Mouse (Mus musculus): ENCODE measurements at regions not wholly inside any gene's neighbourhood (a gene's known extent, or its start where the extent isn't known, plus 50 kb on each side); places are given as distances from the start of the nearest gene placed in this dataset.

DNA sequence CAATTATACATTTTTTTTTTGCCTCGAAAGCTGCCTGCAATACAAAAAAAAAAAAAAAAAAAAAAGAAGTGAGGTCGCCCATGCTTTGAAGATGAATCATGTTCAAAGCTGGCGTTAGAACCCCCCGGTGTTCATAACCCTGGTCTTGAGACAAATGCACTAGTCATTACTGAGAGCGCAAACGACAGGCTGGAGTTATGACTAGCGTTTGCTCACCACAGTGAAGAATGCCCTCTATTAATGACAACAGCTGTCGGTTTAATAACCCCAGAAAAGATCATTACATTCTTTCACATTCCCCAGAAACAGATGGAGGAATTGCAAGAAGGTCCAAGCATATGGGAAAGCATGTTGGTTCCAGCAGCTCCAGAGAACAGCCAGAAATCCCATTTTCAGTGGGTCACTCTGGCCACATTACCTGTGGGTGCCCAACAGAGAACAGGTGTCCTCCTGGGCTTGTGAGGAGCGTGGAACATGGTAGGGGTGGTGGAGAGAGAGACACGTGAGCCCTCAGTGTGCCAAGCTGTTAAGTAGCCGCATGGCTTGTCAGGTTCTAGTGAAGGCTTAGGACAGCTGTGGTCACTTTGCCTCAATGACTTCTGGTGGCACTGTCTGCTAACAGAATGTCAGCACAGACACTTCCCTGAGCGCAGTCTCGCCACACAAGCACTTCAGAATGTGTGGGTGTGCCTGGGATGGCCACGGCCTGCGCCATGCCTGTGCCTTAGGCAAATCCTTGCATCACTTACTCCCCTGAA is 60.4 kb downstream of the Aipl1 start:
- ATAC-seq, result no peak
- 72% methylated on average over 15 of the region's 15 CpGs for WGBS

DNA sequence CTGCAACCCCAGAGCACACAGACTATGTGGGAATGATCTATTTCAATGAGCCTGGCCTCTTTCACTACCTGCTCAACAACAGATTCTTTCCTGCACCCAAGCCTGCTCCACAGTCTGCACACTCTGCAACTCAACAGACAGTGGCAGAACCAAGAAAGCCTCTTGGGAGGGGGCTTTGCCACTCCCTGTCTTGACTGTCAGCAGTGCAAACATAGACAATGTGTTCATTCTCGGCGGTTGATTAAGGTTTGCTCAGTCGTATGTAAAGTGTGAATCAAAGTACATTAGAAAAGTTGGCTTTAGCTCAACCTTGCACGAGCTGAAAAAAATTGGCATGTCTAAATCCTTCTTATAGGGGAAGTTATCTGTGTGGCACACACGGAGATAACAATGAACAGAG is 66.0 kb downstream of the Aipl1 start:
- Histone ChIP-seq H3K9ac (no peak overlapping the region), H3K27ac (no peak overlapping the region), H3K4me1 (peaks cover 2% of the 10 kb centered on the region), H3K9me3 (replicated peaks) (no peaks in the 10 kb centered on the region), H3K27me3 (no peaks in the 10 kb centered on the region), H3K4me3 (no peak overlapping the region), H3K36me3 (ENCODE audit: poor library complexity, severe bottlenecking) (no peaks in the 10 kb centered on the region), H3K4me2 (no peak overlapping the region)
- 73% methylated on average over 5 of the region's 5 CpGs for WGBS
- ATAC-seq, result no peak

More for the DNA sequence above, 60.4 kb downstream of the Aipl1 start:
- H3K4me3 ChIP-seq, result no peak overlapping the region
- H3K4me2 ChIP-seq, result no peak overlapping the region
- no peak overlapping the region for H3K27ac ChIP-seq
- H3K9me3 ChIP-seq (replicated peaks), result no peaks in the 10 kb centered on the region
- no peaks in the 10 kb centered on the region for H3K36me3 ChIP-seq (ENCODE audit: poor library complexity, severe bottlenecking)
- peaks cover 3% of the 10 kb centered on the region; the same call in 1 of the 2 replicates for H3K4me1 ChIP-seq
- no peaks in the 10 kb centered on the region for H3K27me3 ChIP-seq
- H3K9ac ChIP-seq, result no peak overlapping the region

GRCm38 (mm10) chr11:71962306-71962705 is 75.0 kb downstream of the Aipl1 start:
- Histone ChIP-seq H3K9ac (no peak overlapping the region), H3K36me3 (ENCODE audit: poor library complexity, severe bottlenecking) (no peaks in the 10 kb centered on the region), H3K27ac (no peak overlapping the region), H3K27me3 (no peaks in the 10 kb centered on the region), H3K4me3 (no peak overlapping the region), H3K4me2 (no peak overlapping the region), H3K9me3 (replicated peaks) (no peaks in the 10 kb centered on the region), H3K4me1 (no peaks in the 10 kb centered on the region; the same call in 1 of the 2 replicates)
- 92% methylated on average over 3 of the region's 3 CpGs for WGBS
- ATAC-seq, result no peak

DNA sequence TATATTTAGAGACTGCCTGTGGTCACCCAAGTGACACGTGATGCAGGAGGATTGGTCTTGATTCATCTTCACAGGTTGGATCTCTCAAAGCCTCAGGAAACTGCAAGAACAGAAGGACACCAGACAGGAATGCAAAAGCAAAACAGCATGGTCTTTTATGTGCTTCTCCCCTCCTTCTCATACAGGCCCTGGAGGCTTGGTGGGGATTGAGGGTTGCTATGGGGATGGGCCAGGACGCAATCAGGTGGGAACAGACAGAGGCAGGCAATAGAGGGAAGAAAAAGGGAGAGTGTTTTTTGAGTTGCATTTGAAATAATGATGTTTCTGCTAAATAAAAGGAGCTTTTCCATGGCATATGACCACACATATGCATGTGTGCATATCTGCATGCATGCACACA is 84.8 kb downstream of the Aipl1 start:
- ATAC-seq, result no peak
- no peak overlapping the region for H3K4me2 ChIP-seq
- H3K27me3 ChIP-seq, result no peaks in the 10 kb centered on the region
- 68% methylated on average over 2 of the region's 2 CpGs for WGBS
- H3K4me3 ChIP-seq, result no peak overlapping the region
- no peak overlapping the region for H3K9ac ChIP-seq
- H3K27ac ChIP-seq, result no peak overlapping the region
- H3K9me3 ChIP-seq (replicated peaks), result no peaks in the 10 kb centered on the region
- no peaks in the 10 kb centered on the region for H3K36me3 ChIP-seq (ENCODE audit: poor library complexity, severe bottlenecking)
- H3K4me1 ChIP-seq, result no peaks in the 10 kb centered on the region

GRCm38 (mm10) chr11:71947161-71947560 is 90.1 kb downstream of the Aipl1 start:
- H3K27ac ChIP-seq, result no peak overlapping the region
- no peak for ATAC-seq
- H3K36me3 ChIP-seq (ENCODE audit: poor library complexity, severe bottlenecking), result no peaks in the 10 kb centered on the region
- H3K4me2 ChIP-seq, result no peak overlapping the region
- H3K27me3 ChIP-seq, result no peaks in the 10 kb centered on the region
- H3K4me1 ChIP-seq, result peaks cover 17% of the 10 kb centered on the region; the same call in 1 of the 2 replicates
- no peak overlapping the region for H3K9ac ChIP-seq
- H3K4me3 ChIP-seq, result no peak overlapping the region
- 46% methylated on average over 5 of the region's 5 CpGs for WGBS
- no peaks in the 10 kb centered on the region for H3K9me3 ChIP-seq (replicated peaks)

DNA sequence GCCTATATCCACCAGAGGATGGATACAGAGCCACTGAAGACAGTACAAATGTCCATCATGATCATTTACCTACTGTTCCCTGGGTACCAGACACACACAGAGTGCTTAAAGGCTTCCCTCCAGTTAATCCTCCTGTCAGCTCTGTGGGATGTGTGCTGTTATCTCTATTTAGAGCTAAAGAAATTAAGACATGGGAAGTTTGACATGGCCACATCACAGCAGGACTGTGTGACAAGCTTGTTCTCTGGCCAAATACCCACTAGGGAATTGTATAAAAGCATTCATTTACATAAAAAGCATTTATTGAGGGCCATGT is 92.3 kb downstream of the Aipl1 start:
- Histone ChIP-seq H3K9ac (no peak overlapping the region), H3K27ac (no peak overlapping the region), H3K27me3 (no peaks in the 10 kb centered on the region), H3K4me2 (no peak overlapping the region), H3K9me3 (replicated peaks) (no peaks in the 10 kb centered on the region), H3K4me1 (peaks cover 17% of the 10 kb centered on the region; the same call in 1 of the 2 replicates), H3K36me3 (ENCODE audit: poor library complexity, severe bottlenecking) (no peaks in the 10 kb centered on the region), H3K4me3 (no peak overlapping the region)
- ATAC-seq, result no peak

GRCm38 (mm10) chr11:71944398-71945097 is 92.8 kb downstream of the Aipl1 start:
- WGBS, result 41% methylated on average over 9 of the region's 9 CpGs
- Histone ChIP-seq H3K27ac (no peak overlapping the region), H3K4me3 (no peak overlapping the region), H3K4me1 (peaks cover 17% of the 10 kb centered on the region; the same call in 1 of the 2 replicates), H3K9ac (no peak overlapping the region), H3K4me2 (no peak overlapping the region), H3K36me3 (ENCODE audit: poor library complexity, severe bottlenecking) (no peaks in the 10 kb centered on the region), H3K27me3 (no peaks in the 10 kb centered on the region), H3K9me3 (replicated peaks) (no peaks in the 10 kb centered on the region)
- peak; percentile 51; the same call in 1 of the 2 replicates for ATAC-seq

DNA sequence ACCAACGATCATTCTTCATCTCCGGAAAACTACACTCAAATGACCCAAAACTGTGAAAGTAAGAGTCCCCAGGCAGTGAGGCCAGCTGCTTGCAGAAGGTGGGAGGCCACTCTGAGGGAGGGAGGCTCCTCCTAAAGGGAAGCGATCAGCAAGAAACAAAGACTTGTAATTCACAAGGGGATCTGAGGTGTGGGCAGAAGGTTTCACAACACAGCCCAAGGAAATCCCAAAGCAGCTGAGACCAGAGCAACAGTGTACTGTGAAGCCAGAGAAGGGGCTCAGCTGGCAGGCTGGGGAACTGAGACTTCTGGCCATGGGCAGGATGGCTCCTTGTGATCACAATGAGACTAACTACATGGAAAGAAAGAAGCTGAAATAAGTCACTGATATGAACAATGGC is 93.8 kb downstream of the Aipl1 start:
- Histone ChIP-seq H3K4me1 (peaks cover 17% of the 10 kb centered on the region; the same call in 1 of the 2 replicates), H3K27me3 (no peaks in the 10 kb centered on the region), H3K36me3 (ENCODE audit: poor library complexity, severe bottlenecking) (no peaks in the 10 kb centered on the region), H3K27ac (no peak overlapping the region), H3K4me3 (no peak overlapping the region), H3K4me2 (no peak overlapping the region), H3K9me3 (replicated peaks) (no peaks in the 10 kb centered on the region), H3K9ac (no peak overlapping the region)
- whole genome bisulfite sequencing, result 36% methylated on average over 3 of the region's 3 CpGs
- ATAC-seq, result 0 out of 2 replicates have a peak, but pooled peaks have one; percentile 8

- Histone ChIP-seq H3K4me1 (peaks cover 4% of the 10 kb centered on the region; the same call in 1 of the 2 replicates), H3K27ac (no peak overlapping the region), H3K4me2 (no peak overlapping the region), H3K9ac (no peak overlapping the region), H3K4me3 (no peak overlapping the region), H3K27me3 (peaks cover 3% of the 10 kb centered on the region; the same call in 1 of the 2 replicates), H3K36me3 (ENCODE audit: poor library complexity, severe bottlenecking) (no peaks in the 10 kb centered on the region), H3K9me3 (replicated peaks) (no peaks in the 10 kb centered on the region)
- ATAC-seq, result no peak
- WGBS, result 82% methylated on average over 6 of the region's 6 CpGs
These were observed 98.2 kb downstream of the Aipl1 start for GRCm38 (mm10) chr11:71939066-71939465.

- WGBS, result 36% methylated on average over 6 of the region's 6 CpGs
- no peak for ATAC-seq
- H3K4me3 ChIP-seq, result no peak overlapping the region
These were observed 100.2 kb downstream of the Aipl1 start for GRCm38 (mm10) chr11:71937108-71937507.

GRCm38 (mm10) chr11:71929716-71930488 is 107.4 kb downstream of the Aipl1 start:
- WGBS, result 72% methylated on average over 7 of the region's 7 CpGs
- H3K4me3 ChIP-seq, result no peak overlapping the region
- H3K27me3 ChIP-seq, result no peaks in the 10 kb centered on the region
- no peak overlapping the region for H3K4me2 ChIP-seq
- no peaks in the 10 kb centered on the region for H3K9me3 ChIP-seq (replicated peaks)
- no peaks in the 10 kb centered on the region for H3K36me3 ChIP-seq (ENCODE audit: poor library complexity, severe bottlenecking)
- 0 out of 2 replicates have a peak overlapping the region, but pooled peaks have one; percentile 12 for H3K27ac ChIP-seq
- H3K9ac ChIP-seq, result no peak overlapping the region
- ATAC-seq, result peak; percentile 61; the same call in 1 of the 2 replicates
- H3K4me1 ChIP-seq, result no peaks in the 10 kb centered on the region

More at GRCm38 (mm10) chr11:71937108-71937507, 100.2 kb downstream of the Aipl1 start:
- Histone ChIP-seq H3K36me3 (ENCODE audit: poor library complexity, severe bottlenecking) (no peaks in the 10 kb centered on the region), H3K4me1 (no peaks in the 10 kb centered on the region), H3K9me3 (replicated peaks) (no peaks in the 10 kb centered on the region), H3K27me3 (peaks cover 3% of the 10 kb centered on the region; the same call in 1 of the 2 replicates), H3K4me2 (no peak overlapping the region), H3K27ac (no peak overlapping the region), H3K9ac (no peak overlapping the region)

DNA sequence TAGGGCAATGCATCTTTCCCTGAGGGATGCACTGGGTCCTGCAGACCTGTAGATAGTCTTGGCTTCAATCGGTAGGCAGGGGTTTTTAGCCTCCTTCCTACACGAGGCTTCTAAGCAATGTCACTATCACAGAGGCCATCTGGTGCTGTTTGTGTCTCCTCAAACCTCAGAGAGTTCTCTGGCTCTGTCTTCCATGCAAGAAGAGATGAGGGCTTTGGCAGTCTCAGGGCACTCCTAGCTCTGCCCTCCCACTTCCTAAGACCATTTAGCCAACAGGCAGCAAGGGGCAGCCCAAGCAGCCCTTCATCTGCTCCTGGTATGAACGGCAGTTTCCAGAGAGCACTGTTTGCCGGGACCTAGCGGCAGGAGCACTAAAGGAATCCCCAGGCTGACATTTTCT is 122.6 kb downstream of the Aipl1 start:
- no peak overlapping the region for H3K4me3 ChIP-seq

More for the DNA sequence above, 122.6 kb downstream of the Aipl1 start:
- Histone ChIP-seq H3K36me3 (ENCODE audit: poor library complexity, severe bottlenecking) (no peaks in the 10 kb centered on the region), H3K4me2 (no peak overlapping the region), H3K27me3 (no peaks in the 10 kb centered on the region), H3K4me1 (no peaks in the 10 kb centered on the region), H3K27ac (no peak overlapping the region), H3K9ac (no peak overlapping the region), H3K9me3 (replicated peaks) (no peaks in the 10 kb centered on the region)
- WGBS, result 72% methylated on average over 5 of the region's 5 CpGs
- no peak for ATAC-seq

All from forebrain, embryonic 13.5 days (tissue).